Mouse (Mus musculus) stomach, postnatal 0 days (tissue): ENCODE data around the gene Myo15.

Source experiments
- CTCF ChIP-seq: IDR thresholded peaks from 2 replicates; pipeline ENCODE4 v1.5.1; 2016; ENCODE audit warnings: antibody characterized with exemption, low read depth, mild to moderate bottlenecking, moderate library complexity
- EP300 ChIP-seq: optimal IDR thresholded peaks from 2 replicates; pipeline ENCODE3; 2016; ENCODE audit warnings: antibody characterized with exemption

DNA sequence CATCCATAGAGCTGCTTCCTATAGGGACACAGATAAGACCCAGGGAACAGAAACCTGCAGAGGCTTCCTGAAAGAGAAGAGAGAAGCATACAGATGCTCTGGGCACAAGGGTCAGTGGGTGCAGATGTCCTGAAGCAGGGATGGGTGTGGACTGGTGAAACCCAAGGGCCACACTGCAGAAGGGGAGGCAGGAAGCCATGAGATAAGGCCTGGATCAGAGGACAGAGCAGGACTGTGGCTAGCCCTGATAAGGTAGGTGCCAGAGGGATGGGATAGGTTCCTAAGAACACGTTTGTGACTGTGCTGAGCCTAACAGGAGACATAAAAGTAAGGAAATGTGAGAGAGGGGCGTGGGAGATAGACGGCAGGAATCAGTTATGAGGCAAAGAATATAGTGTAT is 17.1 kb downstream of the Myo15 start:
- TF ChIP-seq CTCF (no peak), EP300 (no peak)
